Mouse (Mus musculus) testis, adult 2 months (tissue): ENCODE measurements around the gene Arl15. TPM values are rescaled to one million over a fixed set of nuclear protein-coding genes. Genes with fewer than 3 reads are reported as not detected.

Experiments used
- H3K27ac ChIP-seq: fragments of 200-500 bp; 2 replicates; pipeline ENCODE4 v1.5.1; 2012; ENCODE audit warnings: low read depth, low read length; ENCODE audit not compliant: control insufficient read depth, insufficient read depth
- H3K27me3 ChIP-seq: fragments of 200-500 bp; 2 replicates; pipeline ENCODE4 v1.6.1; 2012; ENCODE audit warnings: mild to moderate bottlenecking, low read length, moderate library complexity; ENCODE audit not compliant: control insufficient read depth, insufficient read depth
- H3K36me3 ChIP-seq: fragments of 200-500 bp; 2 replicates; pipeline ENCODE4 v1.6.1; 2012; ENCODE audit warnings: mild to moderate bottlenecking, low read length; ENCODE audit not compliant: control insufficient read depth, insufficient read depth
- H3K4me1 ChIP-seq: fragments of 200-500 bp; 2 replicates; pipeline ENCODE4 v1.6.1; 2012; ENCODE audit warnings: low read length; ENCODE audit not compliant: control insufficient read depth, insufficient read depth
- H3K4me3 ChIP-seq: fragments of 200-500 bp; 2 replicates; pipeline ENCODE4 v1.5.1; 2012; ENCODE audit warnings: low read depth, mild to moderate bottlenecking, low read length, moderate library complexity, mixed read lengths; ENCODE audit not compliant: control insufficient read depth
- CTCF ChIP-seq: fragments of 200-500 bp; IDR thresholded peaks from 2 replicates; pipeline ENCODE4 v1.5.1; 2012; ENCODE audit warnings: low read depth, mild to moderate bottlenecking, inconsistent platforms, low read length, moderate library complexity; ENCODE audit not compliant: control insufficient read depth, insufficient read depth, insufficient replicate concordance
- POLR2A ChIP-seq: fragments of 200-500 bp; IDR thresholded peaks from 2 replicates; pipeline ENCODE4 v1.6.1; 2012; ENCODE audit warnings: low read depth, mild to moderate bottlenecking, inconsistent platforms, low read length, moderate library complexity; ENCODE audit not compliant: control insufficient read depth
- polyA plus RNA-seq: library from polyadenylated mRNA; depleted of rRNA; stranded (reverse); fragments of >200 nt; gene quantifications from 2 replicates; pipeline ENCODE4 v1.2.3, GENCODE M21; 2012

Gene Arl15
- polyA plus RNA-seq, 1 experiment: 2.0 TPM

DNA sequence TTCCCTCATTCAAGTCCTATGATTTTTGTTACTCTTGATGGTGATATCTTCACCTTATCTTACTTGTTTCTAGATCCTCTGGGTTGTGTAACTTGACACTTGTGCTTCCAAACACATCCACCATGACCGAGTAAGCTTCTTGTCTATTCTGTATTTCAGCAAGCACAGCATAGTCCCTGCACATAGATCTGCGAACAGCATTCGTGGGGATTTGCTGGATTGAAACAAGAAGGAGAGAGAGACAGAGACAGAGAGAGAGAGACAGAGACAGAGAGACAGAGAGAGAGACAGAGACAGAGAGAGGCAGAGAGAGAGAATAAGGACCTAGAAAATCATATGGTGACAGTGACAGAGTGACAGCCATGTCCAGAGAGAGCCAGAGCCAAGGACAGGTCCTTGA is 329.1 kb downstream of the Arl15 start:
- H3K4me3 ChIP-seq: no peak overlapping the region
- no peak for TF ChIP-seq CTCF
- TF ChIP-seq POLR2A: no peak
- no peaks in the 10 kb centered on the region for H3K36me3 ChIP-seq
- no peaks in the 10 kb centered on the region for H3K27me3 ChIP-seq
- H3K4me1 ChIP-seq: no peaks in the 10 kb centered on the region
- H3K27ac ChIP-seq: no peak overlapping the region

DNA sequence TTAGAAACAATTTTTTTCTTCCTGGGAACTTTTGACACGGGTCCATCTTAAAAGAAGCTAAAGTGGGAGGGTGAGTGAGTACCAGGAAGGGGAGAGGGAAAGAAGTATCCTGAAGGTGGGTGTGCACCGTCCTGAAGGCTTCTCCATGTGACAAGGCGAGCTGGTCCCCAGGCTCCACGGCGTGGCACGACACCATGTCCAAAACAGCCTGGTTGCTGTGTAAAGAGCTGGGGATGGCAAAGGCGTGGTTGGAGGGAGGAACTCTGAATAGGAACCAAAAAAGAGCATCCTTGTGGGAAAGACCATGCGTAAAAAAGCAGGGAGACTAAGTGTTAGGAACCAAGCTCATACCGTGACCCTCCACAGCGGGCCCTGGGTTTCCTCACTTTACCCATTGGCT is 330.1 kb downstream of the Arl15 start:
- no peak overlapping the region for H3K4me3 ChIP-seq
- H3K27me3 ChIP-seq: no peaks in the 10 kb centered on the region
- no peak overlapping the region for H3K27ac ChIP-seq
- H3K36me3 ChIP-seq: no peaks in the 10 kb centered on the region
- TF ChIP-seq POLR2A (no peak), CTCF (no peak)
- H3K4me1 ChIP-seq: no peaks in the 10 kb centered on the region

DNA sequence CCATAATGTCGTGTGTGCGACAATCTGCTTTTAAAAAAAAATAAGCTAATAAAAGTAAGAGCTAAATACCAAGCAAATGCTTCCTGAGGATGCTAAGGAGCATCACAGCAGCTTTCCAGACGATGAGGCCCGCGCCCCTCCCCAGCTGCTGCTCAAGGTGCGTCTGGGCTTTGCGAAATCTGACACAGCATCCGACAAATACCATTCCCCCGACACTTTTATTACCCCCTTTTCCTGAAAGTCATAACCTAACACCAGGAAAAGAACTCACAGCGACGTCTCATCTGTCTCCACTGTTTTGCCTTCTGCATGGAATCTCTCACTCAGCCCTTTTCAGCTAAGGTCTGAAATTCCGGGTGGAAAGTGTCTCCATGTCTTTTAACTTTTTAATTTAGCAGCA is 330.7 kb downstream of the Arl15 start:
- TF ChIP-seq CTCF: no peak
- no peak for TF ChIP-seq POLR2A
- Histone ChIP-seq H3K4me3 (no peak overlapping the region), H3K27ac (no peak overlapping the region), H3K36me3 (no peaks in the 10 kb centered on the region), H3K27me3 (no peaks in the 10 kb centered on the region), H3K4me1 (no peaks in the 10 kb centered on the region)

DNA sequence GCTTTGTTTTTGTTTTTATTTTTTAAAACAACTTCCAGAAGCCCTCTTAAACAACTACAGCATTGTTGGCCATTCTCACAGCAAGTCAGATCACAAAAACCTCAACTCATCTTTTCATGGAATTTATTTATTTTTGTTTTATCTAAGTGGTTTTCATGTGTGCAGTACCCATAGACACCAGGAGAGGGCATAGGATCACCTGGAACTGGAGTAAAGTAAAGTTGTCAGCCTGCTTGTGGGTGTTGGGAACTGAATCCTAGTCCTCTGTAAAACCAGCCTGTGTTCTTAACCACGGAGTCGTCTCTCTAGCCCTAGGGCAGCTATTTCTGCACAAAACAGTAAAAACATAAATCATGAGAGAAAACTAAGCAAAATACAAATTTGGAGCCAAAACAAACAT is 334.1 kb downstream of the Arl15 start:
- no peaks in the 10 kb centered on the region for H3K4me1 ChIP-seq
- TF ChIP-seq CTCF: no peak
- no peak overlapping the region for H3K27ac ChIP-seq
- no peaks in the 10 kb centered on the region for H3K36me3 ChIP-seq
- no peak overlapping the region for H3K4me3 ChIP-seq
- H3K27me3 ChIP-seq: no peaks in the 10 kb centered on the region

DNA sequence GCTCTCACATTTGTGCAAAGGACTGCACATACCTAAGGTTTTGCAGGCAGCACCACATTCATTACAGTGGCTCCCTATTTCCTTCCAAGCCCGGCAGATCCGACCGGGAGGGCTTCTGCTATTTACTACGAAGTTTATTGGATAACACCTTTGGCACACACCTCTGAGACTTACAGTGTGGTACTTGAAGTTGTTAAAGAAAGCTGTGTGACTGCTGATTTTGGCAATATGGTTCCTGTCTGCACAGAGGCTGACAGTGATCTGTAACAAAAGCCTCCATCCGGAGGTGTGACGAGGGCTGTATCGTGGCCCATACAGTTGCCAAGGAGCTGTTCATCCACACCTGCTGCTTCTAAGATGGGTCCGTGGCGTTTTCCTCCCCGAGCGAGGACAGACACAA is 335.7 kb downstream of the Arl15 start:
- Histone ChIP-seq H3K27me3 (no peaks in the 10 kb centered on the region), H3K27ac (no peak overlapping the region), H3K36me3 (no peaks in the 10 kb centered on the region), H3K4me1 (no peaks in the 10 kb centered on the region), H3K4me3 (no peak overlapping the region)
- TF ChIP-seq POLR2A: no peak
- TF ChIP-seq CTCF: no peak

DNA sequence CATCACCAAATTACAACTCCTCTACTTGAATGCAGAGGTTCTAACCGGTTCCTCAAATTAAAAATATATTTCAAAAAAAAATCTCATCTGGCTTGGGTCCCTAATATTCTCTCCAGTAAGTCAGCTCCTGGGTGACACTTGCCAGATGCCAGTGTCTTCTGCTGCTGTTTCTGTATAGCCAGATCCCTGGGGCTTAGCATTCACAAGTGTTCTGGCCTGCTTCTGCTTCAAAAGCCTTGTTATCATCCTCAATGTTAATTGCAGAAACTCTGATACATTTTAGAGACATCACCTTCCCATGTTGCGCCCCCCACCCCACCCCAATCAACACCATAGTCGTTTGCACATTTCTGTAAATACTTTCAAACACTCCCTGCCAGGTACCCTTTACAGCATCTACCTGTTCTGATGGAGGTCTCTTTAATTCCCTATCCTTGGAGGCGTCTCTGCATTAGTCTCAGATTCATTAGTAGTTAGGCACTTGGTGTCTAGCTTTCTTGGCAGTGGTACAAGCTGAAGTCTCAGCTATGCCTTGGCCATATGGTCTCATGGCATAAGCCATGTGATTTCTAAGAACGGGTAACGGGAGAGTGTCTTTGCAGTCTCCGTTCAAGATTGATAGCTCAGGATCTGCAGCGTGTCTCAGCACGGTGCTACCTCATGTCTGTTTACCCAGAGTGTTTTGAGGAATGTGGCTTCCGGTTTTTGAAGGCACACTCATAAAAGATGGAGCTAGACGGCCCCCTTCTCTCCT is 336.4 kb downstream of the Arl15 start:
- H3K4me1 ChIP-seq: no peaks in the 10 kb centered on the region

DNA sequence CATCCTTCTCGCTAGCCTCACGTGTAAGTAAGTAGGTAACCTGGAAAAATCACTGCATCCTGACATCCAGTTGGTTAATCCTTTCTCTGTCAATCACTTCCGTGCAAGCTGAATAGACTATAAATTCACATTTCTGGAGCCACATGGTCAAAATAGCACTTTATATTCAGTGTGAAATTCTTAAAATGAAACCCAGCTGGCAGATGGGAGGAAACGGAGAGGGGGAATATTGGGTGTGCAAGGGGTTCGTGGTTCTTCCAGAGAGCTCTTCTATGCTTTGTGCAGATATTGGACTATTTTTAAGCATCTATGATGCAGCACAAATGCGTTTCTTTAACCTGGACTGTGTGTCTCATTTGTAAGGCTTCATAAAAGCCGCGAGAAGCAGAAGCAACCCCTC is 344.6 kb downstream of the Arl15 start:
- Histone ChIP-seq H3K36me3 (no peaks in the 10 kb centered on the region), H3K27ac (no peak overlapping the region), H3K4me3 (no peak overlapping the region), H3K4me1 (no peaks in the 10 kb centered on the region), H3K27me3 (no peaks in the 10 kb centered on the region)
- TF ChIP-seq POLR2A (no peak), CTCF (no peak)

More for the DNA sequence above, 336.4 kb downstream of the Arl15 start:
- no peak overlapping the region for H3K27ac ChIP-seq
- no peaks in the 10 kb centered on the region for H3K27me3 ChIP-seq
- no peaks in the 10 kb centered on the region for H3K36me3 ChIP-seq
- no peak for TF ChIP-seq CTCF
- TF ChIP-seq POLR2A: no peak
- no peak overlapping the region for H3K4me3 ChIP-seq

DNA sequence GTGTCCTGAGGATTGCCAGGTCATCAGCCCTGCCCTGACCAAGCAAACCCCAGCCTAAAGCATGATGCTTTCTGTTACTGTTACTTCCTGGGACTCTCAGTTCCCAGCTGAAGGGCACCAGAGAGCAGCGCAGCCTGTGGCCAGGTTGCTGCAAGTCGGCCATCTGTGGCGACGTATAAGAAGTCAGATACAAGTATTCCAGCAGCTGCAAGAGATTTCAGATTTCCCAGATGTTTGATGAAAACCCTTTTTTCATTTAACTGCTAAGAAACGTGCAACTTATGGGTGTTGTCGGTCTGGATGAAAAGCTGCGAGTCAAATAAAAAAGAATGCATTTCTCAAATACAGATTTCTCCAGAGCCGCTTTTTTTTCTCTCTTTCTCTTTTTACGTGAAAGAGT is 345.3 kb downstream of the Arl15 start:
- no peak for TF ChIP-seq POLR2A
- no peak for TF ChIP-seq CTCF

DNA sequence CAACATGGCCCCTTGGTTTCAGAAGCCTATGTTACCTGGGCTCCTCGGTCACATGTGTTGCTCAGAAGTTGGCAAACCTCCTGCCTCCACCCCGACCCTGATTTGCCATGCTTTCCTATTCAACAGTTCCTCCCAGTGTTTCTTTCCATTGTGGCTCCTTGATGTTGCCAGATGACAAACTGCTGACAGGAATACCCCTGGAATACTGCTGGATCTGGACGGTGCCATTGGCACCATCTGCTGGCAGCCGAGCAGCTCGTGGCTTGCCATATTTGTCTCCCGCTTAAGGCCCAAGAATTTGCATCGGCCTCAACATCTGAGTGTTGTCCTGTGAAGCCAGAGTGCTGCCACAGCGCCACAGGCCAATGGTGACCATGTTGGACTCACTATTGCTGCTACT is 348.5 kb downstream of the Arl15 start:
- Histone ChIP-seq H3K4me1 (no peaks in the 10 kb centered on the region), H3K36me3 (no peaks in the 10 kb centered on the region), H3K27ac (no peak overlapping the region), H3K4me3 (no peak overlapping the region), H3K27me3 (no peaks in the 10 kb centered on the region)
- no peak for TF ChIP-seq CTCF
- TF ChIP-seq POLR2A: no peak

More for the DNA sequence above, 345.3 kb downstream of the Arl15 start:
- Histone ChIP-seq H3K27me3 (no peaks in the 10 kb centered on the region), H3K4me1 (no peaks in the 10 kb centered on the region), H3K36me3 (no peaks in the 10 kb centered on the region), H3K27ac (no peak overlapping the region), H3K4me3 (no peak overlapping the region)
